Mouse (Mus musculus) B cell, adult (primary cell): Measurements from ENCODE around the gene Defb28. TPM values are rescaled to one million over a fixed set of nuclear protein-coding genes. Genes with fewer than 3 reads are reported as not detected.

Experiments used
- total RNA-seq: library from RNA; stranded (reverse); gene quantifications from 4 replicates; pipeline ENCODE4 v1.2.4, GENCODE M21; 2023; ENCODE audit not compliant: inconsistent age

Defb28 gene
- not detected in 4 replicates for total RNA-seq

DNA sequence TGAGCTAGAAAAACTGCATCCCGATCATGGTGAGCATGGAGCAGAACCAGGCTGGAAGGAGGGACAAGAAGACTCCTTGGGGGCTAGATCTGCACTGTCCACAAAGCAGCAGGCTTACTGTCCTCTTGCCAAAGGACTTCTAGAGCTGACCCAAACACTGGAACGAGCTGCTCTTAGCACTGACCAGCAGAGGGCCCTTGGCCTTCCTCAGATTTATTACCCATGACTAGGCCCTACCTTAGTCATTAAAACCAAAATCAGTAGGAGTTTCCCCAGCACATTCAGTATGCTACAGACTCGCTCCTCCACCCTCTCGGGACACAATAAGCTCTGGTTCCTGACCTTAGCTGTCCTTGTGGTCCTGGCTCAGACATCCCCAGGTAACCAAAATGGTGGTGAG is at the start of gene Defb28:
Gene Defb28 (plus strand): TSS at position 275 of the 400 bp plus-strand sequence.

DNA sequence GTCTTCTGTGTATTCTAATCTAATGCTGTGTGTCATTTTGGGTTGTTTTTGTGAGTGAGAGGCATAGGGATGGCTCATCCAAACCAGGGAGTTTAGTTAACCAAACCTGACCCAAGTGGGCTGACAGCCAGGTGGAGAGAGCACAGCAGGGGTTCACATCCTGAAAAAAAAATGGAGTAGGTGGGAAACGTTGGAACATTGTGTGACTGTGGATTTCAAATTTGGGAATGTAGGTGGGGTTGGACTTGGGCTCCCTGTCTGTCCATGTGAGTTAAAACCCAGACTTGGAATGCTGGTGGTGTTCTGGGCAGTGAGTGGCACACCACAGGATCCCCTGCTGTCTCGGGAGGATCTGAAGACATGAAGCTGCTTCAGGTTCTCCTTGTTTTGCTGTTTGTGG is 41.3 kb upstream of the Defb28 start, which contains the start of gene Defb20:
Gene Defb20 (plus strand): TSS at position 301 of the 400 bp plus-strand sequence.

DNA sequence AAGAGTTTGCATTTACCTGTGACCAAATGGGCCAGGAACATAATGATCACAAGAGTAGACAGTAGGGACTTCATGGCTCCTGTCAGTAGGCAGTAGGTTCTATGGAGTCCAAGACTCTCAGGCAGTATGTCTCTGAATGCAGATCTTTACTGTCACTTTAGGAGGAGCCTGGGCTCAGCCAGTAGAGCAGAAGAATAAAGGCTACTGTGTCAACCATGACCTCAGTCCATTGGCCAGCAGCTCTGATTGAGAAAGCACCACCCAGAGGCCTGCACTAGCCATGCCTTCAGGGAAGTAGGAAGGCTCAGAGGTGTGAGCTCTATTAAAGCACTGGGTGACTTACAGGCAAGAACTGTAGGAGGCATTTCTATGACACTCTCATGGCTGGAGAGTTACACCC is 28.0 kb upstream of the Defb28 start, which contains the start of gene Defb22:
Gene Defb22 (minus strand): TSS at position 101 of the 400 bp plus-strand sequence.

DNA sequence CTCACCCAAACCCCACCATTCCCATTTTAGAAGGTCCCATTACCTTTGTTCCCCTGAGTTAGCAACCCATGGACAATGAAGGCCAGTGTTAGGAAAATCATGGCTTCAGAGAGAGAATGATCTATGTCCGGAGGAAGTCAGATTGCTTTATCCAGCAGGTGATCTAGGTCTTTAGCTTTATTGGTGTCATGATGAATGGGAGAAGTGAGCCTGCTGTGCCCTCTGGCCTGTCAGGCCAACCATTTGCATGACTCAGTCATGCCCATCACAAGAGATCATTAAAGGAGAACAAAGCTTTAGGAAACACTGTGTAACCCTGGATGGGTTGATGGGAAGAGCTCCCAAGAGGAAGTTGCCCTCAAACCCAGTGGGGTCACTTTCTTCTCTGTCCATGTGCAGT is 6.5 kb upstream of the Defb28 start, which contains the start of gene Defb26:
Gene Defb26 (minus strand): TSS at position 101 of the 400 bp plus-strand sequence.

GRCm38 (mm10) chr2:152539944-152540710 is 22.1 kb downstream of the Defb28 start, which contains the start of gene Defb29:
Gene Defb29, minus strand, starts transcription at chr2:152540098.

DNA sequence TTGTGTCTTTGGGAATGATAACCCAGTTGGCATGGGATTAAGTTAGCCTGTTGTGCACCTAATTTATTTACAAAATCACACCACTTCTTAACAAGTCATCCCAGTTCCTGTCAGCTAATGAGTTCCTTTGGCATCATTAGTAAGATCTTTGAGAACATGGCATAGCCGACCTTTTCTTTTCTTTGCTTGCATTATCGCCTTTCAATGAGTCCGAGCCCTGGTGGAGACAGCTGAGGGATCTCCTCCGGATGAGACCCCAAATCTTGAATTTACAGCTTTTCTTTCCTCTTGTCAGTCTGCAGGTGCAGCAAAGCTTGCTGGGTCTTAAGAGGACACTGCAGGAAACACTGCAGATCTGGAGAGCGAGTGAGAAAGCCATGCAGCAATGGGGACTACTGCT is 51.0 kb downstream of the Defb28 start, which contains the start of gene Gm17416:
Gene Gm17416 (plus strand): TSS at position 301 of the 400 bp plus-strand sequence.

Other genes with a start within 250 kb of the Defb28 start
- gene Tbc1d20, start 224.4 kb upstream of the Defb28 start, total RNA-seq: 71.6 to 89.0 TPM (median 76.0 TPM) in 4 replicates
- gene Rbck1, start 185.6 kb upstream of the Defb28 start, total RNA-seq: 180 to 202 TPM (median 196 TPM) in 4 replicates
- gene Trib3, start 174.2 kb upstream of the Defb28 start, total RNA-seq: 3.1 to 4.9 TPM (median 3.5 TPM) in 4 replicates
- not detected in 4 replicates for gene Nrsn2, start 141.6 kb upstream of the Defb28 start, total RNA-seq
- 1.3 to 1.7 TPM (median 1.5 TPM) in 4 replicates for gene Sox12, start 120.2 kb upstream of the Defb28 start, total RNA-seq
- gene Zcchc3, start 103.2 kb upstream of the Defb28 start, total RNA-seq: 1.9 to 3.1 TPM (median 3.0 TPM) in 4 replicates
- gene 6820408C15Rik, start 102.7 kb upstream of the Defb28 start, total RNA-seq: not detected in 4 replicates
- not detected in 4 replicates for gene Defb23, start 53.6 kb upstream of the Defb28 start, total RNA-seq
- gene Defb20, start 41.2 kb upstream of the Defb28 start, total RNA-seq: not detected in 4 replicates
- not detected in 4 replicates for gene Defb22, start 28.1 kb upstream of the Defb28 start, total RNA-seq
- not detected in 4 replicates for gene Defb26, start 6.6 kb upstream of the Defb28 start, total RNA-seq
- gene Defb29, start 21.8 kb downstream of the Defb28 start, total RNA-seq: not detected in 4 replicates
- gene Gm17416, start 51.1 kb downstream of the Defb28 start, total RNA-seq: not detected in 4 replicates
- not detected in 4 replicates for gene Defb21, start 54.5 kb downstream of the Defb28 start, total RNA-seq
- not detected in 4 replicates for gene Defb19, start 62.1 kb downstream of the Defb28 start, total RNA-seq
- not detected in 4 replicates for gene Defb45, start 81.1 kb downstream of the Defb28 start, total RNA-seq
- gene Defb36, start 86.1 kb downstream of the Defb28 start, total RNA-seq: not detected in 4 replicates
- not detected in 4 replicates for gene Defb25, start 104.8 kb downstream of the Defb28 start, total RNA-seq
- gene Rem1, start 108.7 kb downstream of the Defb28 start, total RNA-seq: not detected in 4 replicates
- 93.5 to 100 TPM (median 97.7 TPM) in 4 replicates for gene H13, start 151.2 kb downstream of the Defb28 start, total RNA-seq
- 17.9 to 23.9 TPM (median 20.3 TPM) in 4 replicates for gene Mcts2, start 168.8 kb downstream of the Defb28 start, total RNA-seq
- 0.51 to 0.61 TPM (median 0.57 TPM) in 3 of 4 replicates, not detected in the other for gene Id1, start 218.0 kb downstream of the Defb28 start, total RNA-seq
- gene Cox4i2, start 235.9 kb downstream of the Defb28 start, total RNA-seq: not detected in 4 replicates